Mouse (Mus musculus): ENCODE measurements around the gene Ccdc113. TPM values are rescaled to one million over a fixed set of nuclear protein-coding genes. Genes with fewer than 3 reads are reported as not detected.

Gene Ccdc113
- polyA plus RNA-seq, 2 experiments: 0.24 to 0.48 TPM

GRCm38 (mm10) chr8:95592131-95592780, 58.4 kb downstream of the Ccdc113 start:
- no peak overlapping the region for H3K27ac ChIP-seq (replicated peaks; ENCODE audit: low read depth, low read length)
- no peaks in the 10 kb centered on the region for H3K36me3 ChIP-seq (ENCODE audit: control insufficient read depth, insufficient read depth, low read length)
- no peaks in the 10 kb centered on the region for H3K9me3 ChIP-seq (ENCODE audit: control insufficient read depth, low read length)
- TF ChIP-seq POLR2A (IDR thresholded peaks at IDR 0.05; ENCODE audit: borderline replicate concordance, extremely low read depth, insufficient read depth, insufficient read length): no peak
- no peaks in the 10 kb centered on the region for H3K4me1 ChIP-seq (ENCODE audit: control insufficient read depth, insufficient read depth, low read length)
- no peaks in the 10 kb centered on the region for H3K27me3 ChIP-seq (ENCODE audit: control insufficient read depth, insufficient read depth, low read length)
- WGBS: 83% methylated on average over 12 of the region's 12 CpGs
- ATAC-seq (ENCODE audit: low FRiP score, low read depth): no peak
- H3K4me2 ChIP-seq (replicated peaks; ENCODE audit: low read depth, low read length, severe bottlenecking): no peak overlapping the region
- no peak for DNase-seq (ENCODE audit: low spot score)
- no peak overlapping the region for H3K9ac ChIP-seq (ENCODE audit: low read depth, low read length, severe bottlenecking)
- H3K4me3 ChIP-seq (replicated peaks; ENCODE audit: low read length): no peak overlapping the region

GRCm38 (mm10) chr8:95593439-95594393, 59.8 kb downstream of the Ccdc113 start:
- Histone ChIP-seq H3K36me3 (ENCODE audit: control insufficient read depth, insufficient read depth, low read length) (no peaks in the 10 kb centered on the region), H3K4me1 (ENCODE audit: control insufficient read depth, insufficient read depth, low read length) (no peaks in the 10 kb centered on the region), H3K27me3 (ENCODE audit: control insufficient read depth, insufficient read depth, low read length) (no peaks in the 10 kb centered on the region), H3K27ac (replicated peaks; ENCODE audit: low read depth, low read length) (no peak overlapping the region), H3K9me3 (ENCODE audit: control insufficient read depth, low read length) (no peaks in the 10 kb centered on the region), H3K4me2 (replicated peaks; ENCODE audit: low read depth, low read length, severe bottlenecking) (no peak overlapping the region), H3K9ac (ENCODE audit: low read depth, low read length, severe bottlenecking) (no peak overlapping the region), H3K4me3 (replicated peaks; ENCODE audit: low read length) (no peak overlapping the region)
- ATAC-seq (ENCODE audit: low FRiP score, low read depth): no peak
- no peak for DNase-seq (ENCODE audit: low spot score)
- 90% methylated on average over 7 of the region's 7 CpGs for WGBS
- TF ChIP-seq POLR2A (IDR thresholded peaks at IDR 0.05; ENCODE audit: borderline replicate concordance, extremely low read depth, insufficient read depth, insufficient read length): no peak

- no peak overlapping the region for H3K27ac ChIP-seq (replicated peaks; ENCODE audit: low read depth, low read length)
- no peaks in the 10 kb centered on the region for H3K4me1 ChIP-seq (ENCODE audit: control insufficient read depth, insufficient read depth, low read length)
- H3K9me3 ChIP-seq (ENCODE audit: control insufficient read depth, low read length): no peaks in the 10 kb centered on the region
- no peak overlapping the region for H3K4me3 ChIP-seq (replicated peaks; ENCODE audit: low read length)
- H3K27me3 ChIP-seq (ENCODE audit: control insufficient read depth, insufficient read depth, low read length): no peaks in the 10 kb centered on the region
- ATAC-seq (ENCODE audit: low FRiP score, low read depth) (no peak), DNase-seq (ENCODE audit: low spot score) (no peak)
- WGBS: 79% methylated on average over 14 of the region's 14 CpGs
- H3K9ac ChIP-seq (ENCODE audit: low read depth, low read length, severe bottlenecking): no peak overlapping the region
- TF ChIP-seq POLR2A (IDR thresholded peaks at IDR 0.05; ENCODE audit: borderline replicate concordance, extremely low read depth, insufficient read depth, insufficient read length): no peak
- H3K4me2 ChIP-seq (replicated peaks; ENCODE audit: low read depth, low read length, severe bottlenecking): no peak overlapping the region
- H3K36me3 ChIP-seq (ENCODE audit: control insufficient read depth, insufficient read depth, low read length): no peaks in the 10 kb centered on the region
Measured at GRCm38 (mm10) chr8:95595131-95595530, 61.2 kb downstream of the Ccdc113 start.

- 48% methylated on average over 4 of the region's 4 CpGs for WGBS
- H3K27ac ChIP-seq (replicated peaks; ENCODE audit: low read depth, low read length): no peak overlapping the region
- no peaks in the 10 kb centered on the region for H3K36me3 ChIP-seq (ENCODE audit: control insufficient read depth, insufficient read depth, low read length)
- H3K4me2 ChIP-seq (replicated peaks; ENCODE audit: low read depth, low read length, severe bottlenecking): no peak overlapping the region
- H3K9ac ChIP-seq (ENCODE audit: low read depth, low read length, severe bottlenecking): no peak overlapping the region
- H3K27me3 ChIP-seq (ENCODE audit: control insufficient read depth, insufficient read depth, low read length): no peaks in the 10 kb centered on the region
- H3K9me3 ChIP-seq (ENCODE audit: control insufficient read depth, low read length): no peaks in the 10 kb centered on the region
- TF ChIP-seq POLR2A (IDR thresholded peaks at IDR 0.05; ENCODE audit: borderline replicate concordance, extremely low read depth, insufficient read depth, insufficient read length): no peak
- DNase-seq (ENCODE audit: low spot score) (no peak), ATAC-seq (ENCODE audit: low FRiP score, low read depth) (0 out of 2 replicates have a peak, but pooled peaks have one; percentile 26)
- no peak overlapping the region for H3K4me3 ChIP-seq (replicated peaks; ENCODE audit: low read length)
- H3K4me1 ChIP-seq (ENCODE audit: control insufficient read depth, insufficient read depth, low read length): no peaks in the 10 kb centered on the region
Measured at GRCm38 (mm10) chr8:95596841-95597241, 63.0 kb downstream of the Ccdc113 start.

- Histone ChIP-seq H3K4me2 (replicated peaks; ENCODE audit: low read depth, low read length, severe bottlenecking) (no peak overlapping the region), H3K4me3 (replicated peaks; ENCODE audit: low read length) (no peak overlapping the region), H3K36me3 (ENCODE audit: control insufficient read depth, insufficient read depth, low read length) (no peaks in the 10 kb centered on the region), H3K9ac (ENCODE audit: low read depth, low read length, severe bottlenecking) (no peak overlapping the region), H3K27ac (replicated peaks; ENCODE audit: low read depth, low read length) (no peak overlapping the region), H3K4me1 (ENCODE audit: control insufficient read depth, insufficient read depth, low read length) (no peaks in the 10 kb centered on the region), H3K27me3 (ENCODE audit: control insufficient read depth, insufficient read depth, low read length) (no peaks in the 10 kb centered on the region), H3K9me3 (ENCODE audit: control insufficient read depth, low read length) (no peaks in the 10 kb centered on the region)
- DNase-seq (ENCODE audit: low spot score) (peak; percentile 58), ATAC-seq (ENCODE audit: low FRiP score, low read depth) (no peak)
- no peak for TF ChIP-seq POLR2A (IDR thresholded peaks at IDR 0.05; ENCODE audit: borderline replicate concordance, extremely low read depth, insufficient read depth, insufficient read length)
- WGBS: 12% methylated on average over 11 of the region's 11 CpGs
Measured at GRCm38 (mm10) chr8:95599861-95600260, 66.0 kb downstream of the Ccdc113 start.

All from limb, embryonic 14.5 days (tissue).